Mouse (Mus musculus): Measurements from ENCODE around the gene Trim71.

DNA sequence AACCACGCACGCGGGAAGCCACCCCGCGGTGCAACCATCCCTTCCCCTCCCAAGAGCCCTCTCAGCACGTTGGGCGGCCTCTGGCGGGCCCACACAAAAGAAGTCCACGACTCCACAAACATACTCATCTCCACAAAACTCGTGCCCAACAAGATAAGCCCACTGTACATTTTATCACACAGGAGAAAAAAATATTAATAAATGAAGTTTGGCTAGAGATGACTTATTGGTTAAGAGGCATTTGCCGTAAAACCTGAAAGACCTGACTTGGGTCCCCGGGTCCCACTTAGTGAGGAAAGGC is 2.5 kb downstream of the Trim71 start:
- TF ChIP-seq GATA1 (IDR thresholded peaks at IDR 0.05; ENCODE audit: borderline replicate concordance, low read length), result no peak
- TF ChIP-seq FLI1 (IDR thresholded peaks at IDR 0.05; ENCODE audit: low read length), result no peak
